Mouse (Mus musculus): Measurements from ENCODE around the gene Sap30l. TPM values are rescaled to one million over a fixed set of nuclear protein-coding genes. Genes with fewer than 3 reads are reported as not detected.

Gene Sap30l
- 12.4 and 12.6 TPM in 2 replicates for polyA plus RNA-seq (2015; fragmentation: Nextera tagmentation; extraction: Ambion mirVana)

- H3K4me1 ChIP-seq, result peaks cover 21% of the 10 kb centered on the region
- no peaks in the 10 kb centered on the region for H3K36me3 ChIP-seq
- H3K4me2 ChIP-seq, result peak within 1 kb of the TSS; percentile 90
- H3K9me3 ChIP-seq, result no peaks in the 10 kb centered on the region
- WGBS, result under 1% methylated on average over 60 of the region's 66 CpGs
- H3K27me3 ChIP-seq (replicated peaks), result no peaks in the 10 kb centered on the region
- peak within 1 kb of the TSS; percentile 73 for H3K27ac ChIP-seq
- peak; percentile 97 for ATAC-seq (ENCODE audit: insufficient read depth, low FRiP score, low read depth)
- H3K4me3 ChIP-seq (replicated peaks), result peak within 1 kb of the TSS; percentile 96
- H3K9ac ChIP-seq, result peak within 1 kb of the TSS; percentile 91
Measured at GRCm38 (mm10) chr11:57800971-57801765, at the start of gene Sap30l. Sap30l (plus strand) TSS chr11:57801637.

- no peak overlapping the region for H3K4me3 ChIP-seq (replicated peaks)
- ATAC-seq (ENCODE audit: insufficient read depth, low FRiP score, low read depth), result no peak
- H3K4me1 ChIP-seq, result no peaks in the 10 kb centered on the region
- H3K27me3 ChIP-seq (replicated peaks), result no peaks in the 10 kb centered on the region
- no peak overlapping the region for H3K27ac ChIP-seq
- no peak overlapping the region for H3K9ac ChIP-seq
- H3K36me3 ChIP-seq, result no peaks in the 10 kb centered on the region
- no peaks in the 10 kb centered on the region for H3K9me3 ChIP-seq
- H3K4me2 ChIP-seq, result no peak overlapping the region
- 55% methylated on average over 14 of the region's 14 CpGs for WGBS
Measured at GRCm38 (mm10) chr11:57753538-57754203, 47.8 kb upstream of the Sap30l start.

DNA sequence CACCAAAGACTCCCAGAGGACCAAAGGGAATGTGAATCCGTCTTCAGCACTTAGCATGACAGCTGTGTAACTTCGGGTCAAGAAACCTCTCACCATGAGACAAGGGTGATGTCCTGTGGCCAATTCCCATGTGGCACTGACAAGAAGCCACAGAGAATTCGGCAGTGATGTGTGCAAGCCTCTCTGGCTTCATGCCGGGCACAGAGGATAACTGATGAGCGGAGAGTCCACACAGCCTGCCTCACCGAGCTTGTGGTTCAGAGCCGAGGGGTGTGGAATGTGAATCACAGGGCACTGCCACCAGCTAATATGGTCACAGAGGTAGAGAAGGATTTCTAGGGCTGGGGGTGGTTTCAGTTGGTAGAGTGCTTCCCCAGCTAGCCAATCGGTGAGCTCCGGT lies 42.8 kb upstream of the Sap30l start:
- no peak for ATAC-seq (ENCODE audit: insufficient read depth, low FRiP score, low read depth)
- Histone ChIP-seq H3K4me1 (no peaks in the 10 kb centered on the region), H3K9me3 (no peaks in the 10 kb centered on the region), H3K4me3 (replicated peaks) (no peak overlapping the region), H3K27ac (no peak overlapping the region), H3K9ac (no peak overlapping the region), H3K4me2 (no peak overlapping the region), H3K36me3 (no peaks in the 10 kb centered on the region), H3K27me3 (replicated peaks) (no peaks in the 10 kb centered on the region)
- 78% methylated on average over 9 of the region's 9 CpGs for WGBS

DNA sequence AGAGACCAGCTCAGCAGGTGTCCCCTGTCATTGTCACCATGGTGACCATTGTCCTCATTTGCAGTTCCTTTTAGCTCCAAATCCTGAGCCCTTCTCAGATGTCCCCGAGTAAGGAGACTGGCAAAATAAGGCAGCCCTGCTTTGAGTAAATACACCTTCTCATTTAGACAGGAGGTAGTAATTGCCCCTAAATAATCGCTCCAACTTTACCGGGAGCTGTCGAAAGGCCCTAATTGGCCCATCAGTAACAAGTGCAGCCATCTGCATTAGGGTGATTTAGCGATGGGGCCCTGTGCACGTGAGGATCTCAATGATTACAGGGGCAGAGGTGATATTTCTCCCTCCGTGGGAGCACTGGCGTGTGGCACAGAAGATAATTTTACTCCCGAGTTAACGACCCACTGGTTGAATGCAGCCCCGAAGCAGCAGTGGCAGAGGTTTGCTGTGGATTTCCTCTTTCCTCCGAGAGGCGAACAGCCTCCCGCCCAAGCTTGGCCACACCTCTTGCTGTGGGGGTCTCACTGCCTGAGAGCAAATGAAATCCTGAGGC lies 40.9 kb upstream of the Sap30l start:
- no peak overlapping the region for H3K4me3 ChIP-seq (replicated peaks)
- H3K9me3 ChIP-seq, result no peaks in the 10 kb centered on the region
- H3K4me2 ChIP-seq, result no peak overlapping the region
- no peaks in the 10 kb centered on the region; the same call in 1 of the 2 replicates for H3K36me3 ChIP-seq
- no peaks in the 10 kb centered on the region for H3K27me3 ChIP-seq (replicated peaks)
- no peak for ATAC-seq (ENCODE audit: insufficient read depth, low FRiP score, low read depth)
- 25% methylated on average over 14 of the region's 14 CpGs for WGBS
- no peak overlapping the region for H3K27ac ChIP-seq
- no peak overlapping the region for H3K9ac ChIP-seq
- H3K4me1 ChIP-seq, result no peaks in the 10 kb centered on the region

GRCm38 (mm10) chr11:57761347-57761746 lies 40.1 kb upstream of the Sap30l start:
- Histone ChIP-seq H3K36me3 (no peaks in the 10 kb centered on the region; the same call in 1 of the 2 replicates), H3K4me2 (no peak overlapping the region), H3K9ac (no peak overlapping the region), H3K27ac (no peak overlapping the region), H3K27me3 (replicated peaks) (no peaks in the 10 kb centered on the region), H3K4me1 (no peaks in the 10 kb centered on the region), H3K4me3 (replicated peaks) (no peak overlapping the region), H3K9me3 (no peaks in the 10 kb centered on the region)
- no peak for ATAC-seq (ENCODE audit: insufficient read depth, low FRiP score, low read depth)
- 95% methylated on average over 4 of the region's 4 CpGs for WGBS

DNA sequence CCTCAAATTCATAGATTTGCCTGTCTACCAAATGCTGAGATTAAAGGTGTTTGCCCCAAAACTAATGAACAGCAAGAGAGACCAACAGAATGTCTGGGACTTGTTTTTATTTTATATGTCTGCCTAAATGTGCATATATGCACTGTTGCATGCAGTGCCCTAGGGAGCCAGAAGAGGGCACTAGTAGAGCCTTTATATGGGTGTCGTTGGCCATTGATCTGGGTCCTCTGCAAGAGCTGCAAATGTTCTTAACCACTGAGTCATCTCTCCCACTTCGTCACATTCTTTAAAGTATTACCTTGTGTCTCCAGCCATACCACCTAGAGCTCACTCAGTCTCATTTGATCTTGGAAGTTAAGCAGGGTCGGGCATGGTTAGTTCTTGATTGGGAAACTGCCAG lies 37.3 kb upstream of the Sap30l start:
- Histone ChIP-seq H3K9me3 (no peaks in the 10 kb centered on the region), H3K4me1 (no peaks in the 10 kb centered on the region), H3K4me3 (replicated peaks) (no peak overlapping the region), H3K36me3 (no peaks in the 10 kb centered on the region; the same call in 1 of the 2 replicates), H3K4me2 (no peak overlapping the region), H3K9ac (no peak overlapping the region), H3K27me3 (replicated peaks) (no peaks in the 10 kb centered on the region), H3K27ac (no peak overlapping the region)
- no peak for ATAC-seq (ENCODE audit: insufficient read depth, low FRiP score, low read depth)
- WGBS, result 91% methylated on average over 3 of the region's 3 CpGs

- no peak overlapping the region for H3K4me2 ChIP-seq
- no peak overlapping the region for H3K27ac ChIP-seq
- ATAC-seq (ENCODE audit: insufficient read depth, low FRiP score, low read depth), result no peak
- no peaks in the 10 kb centered on the region; the same call in 1 of the 2 replicates for H3K36me3 ChIP-seq
- H3K4me1 ChIP-seq, result no peaks in the 10 kb centered on the region
- 54% methylated on average over 12 of the region's 12 CpGs for WGBS
- no peak overlapping the region for H3K4me3 ChIP-seq (replicated peaks)
- no peaks in the 10 kb centered on the region for H3K9me3 ChIP-seq
- no peak overlapping the region for H3K9ac ChIP-seq
- no peaks in the 10 kb centered on the region for H3K27me3 ChIP-seq (replicated peaks)
Measured at GRCm38 (mm10) chr11:57766617-57767016, 34.8 kb upstream of the Sap30l start.

- no peaks in the 10 kb centered on the region for H3K4me1 ChIP-seq
- no peak for ATAC-seq (ENCODE audit: insufficient read depth, low FRiP score, low read depth)
- WGBS, result 56% methylated on average over 6 of the region's 6 CpGs
- H3K4me2 ChIP-seq, result no peak overlapping the region
- no peaks in the 10 kb centered on the region for H3K27me3 ChIP-seq (replicated peaks)
- H3K9ac ChIP-seq, result no peak overlapping the region
- H3K4me3 ChIP-seq (replicated peaks), result no peak overlapping the region
- H3K9me3 ChIP-seq, result no peaks in the 10 kb centered on the region
- H3K27ac ChIP-seq, result no peak overlapping the region
- no peaks in the 10 kb centered on the region; the same call in 1 of the 2 replicates for H3K36me3 ChIP-seq
Measured at GRCm38 (mm10) chr11:57767171-57767570, 34.3 kb upstream of the Sap30l start.

DNA sequence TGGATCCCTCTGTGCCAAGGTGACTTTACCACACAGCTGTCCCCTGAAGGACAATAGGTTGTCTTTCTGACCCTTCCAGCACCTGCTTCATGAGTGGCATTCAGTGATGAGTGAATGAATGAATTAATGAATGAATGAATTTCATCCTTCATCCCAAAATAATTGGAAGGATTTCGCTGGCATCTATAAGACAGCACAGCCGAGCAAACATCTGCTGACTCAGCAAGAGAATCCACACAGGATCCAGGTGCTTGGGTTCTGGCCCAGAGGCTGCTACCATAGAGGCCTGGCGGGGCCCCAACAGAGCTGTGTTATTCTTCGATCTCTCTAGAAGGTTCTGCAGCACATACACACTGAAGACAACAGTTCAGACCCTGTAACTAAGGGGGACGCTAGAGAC lies 30.7 kb upstream of the Sap30l start:
- H3K4me1 ChIP-seq, result no peaks in the 10 kb centered on the region
- no peak overlapping the region for H3K27ac ChIP-seq
- no peak for ATAC-seq (ENCODE audit: insufficient read depth, low FRiP score, low read depth)
- 86% methylated on average over 5 of the region's 5 CpGs for WGBS
- no peaks in the 10 kb centered on the region for H3K9me3 ChIP-seq
- no peak overlapping the region for H3K9ac ChIP-seq
- H3K36me3 ChIP-seq, result no peaks in the 10 kb centered on the region
- H3K27me3 ChIP-seq (replicated peaks), result no peaks in the 10 kb centered on the region
- no peak overlapping the region for H3K4me2 ChIP-seq
- H3K4me3 ChIP-seq (replicated peaks), result no peak overlapping the region

DNA sequence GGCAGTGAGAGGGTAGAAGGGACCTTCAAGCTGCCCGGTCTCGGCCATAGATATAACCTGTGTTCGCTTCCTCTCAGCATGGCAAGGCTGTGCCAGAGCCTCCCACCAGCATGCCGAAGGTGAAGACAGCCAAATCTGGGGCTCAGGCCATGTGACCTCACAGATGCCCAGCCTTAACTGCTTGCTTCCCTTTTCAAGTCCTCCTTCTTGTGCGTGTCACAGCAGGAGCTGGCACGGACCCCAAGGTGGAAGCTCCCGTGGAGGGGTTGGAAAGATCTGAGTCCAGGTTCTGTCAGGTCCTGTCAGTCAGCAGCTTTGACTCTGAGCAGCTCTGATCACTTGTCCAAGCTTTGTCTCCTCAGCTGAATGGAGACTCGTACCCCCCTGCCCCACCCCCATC lies 29.8 kb upstream of the Sap30l start:
- Histone ChIP-seq H3K4me2 (no peak overlapping the region), H3K9me3 (no peaks in the 10 kb centered on the region), H3K9ac (no peak overlapping the region), H3K4me1 (0 out of 2 replicates have a peak, but pooled peaks cover 2% of the 10 kb centered on the region), H3K36me3 (no peaks in the 10 kb centered on the region), H3K4me3 (replicated peaks) (no peak overlapping the region), H3K27me3 (replicated peaks) (no peaks in the 10 kb centered on the region), H3K27ac (no peak overlapping the region)
- ATAC-seq (ENCODE audit: insufficient read depth, low FRiP score, low read depth), result no peak
- 86% methylated on average over 8 of the region's 8 CpGs for WGBS

- WGBS, result 49% methylated on average over 13 of the region's 13 CpGs
- H3K4me2 ChIP-seq, result no peak overlapping the region
- H3K27me3 ChIP-seq (replicated peaks), result no peaks in the 10 kb centered on the region
- H3K36me3 ChIP-seq, result no peaks in the 10 kb centered on the region
- 0 out of 2 replicates have a peak, but pooled peaks cover 7% of the 10 kb centered on the region for H3K4me1 ChIP-seq
- H3K9me3 ChIP-seq, result no peaks in the 10 kb centered on the region
- no peak overlapping the region for H3K4me3 ChIP-seq (replicated peaks)
- no peak overlapping the region for H3K27ac ChIP-seq
- ATAC-seq (ENCODE audit: insufficient read depth, low FRiP score, low read depth), result no peak
- no peak overlapping the region for H3K9ac ChIP-seq
Measured at GRCm38 (mm10) chr11:57773479-57773878, 28.0 kb upstream of the Sap30l start.

DNA sequence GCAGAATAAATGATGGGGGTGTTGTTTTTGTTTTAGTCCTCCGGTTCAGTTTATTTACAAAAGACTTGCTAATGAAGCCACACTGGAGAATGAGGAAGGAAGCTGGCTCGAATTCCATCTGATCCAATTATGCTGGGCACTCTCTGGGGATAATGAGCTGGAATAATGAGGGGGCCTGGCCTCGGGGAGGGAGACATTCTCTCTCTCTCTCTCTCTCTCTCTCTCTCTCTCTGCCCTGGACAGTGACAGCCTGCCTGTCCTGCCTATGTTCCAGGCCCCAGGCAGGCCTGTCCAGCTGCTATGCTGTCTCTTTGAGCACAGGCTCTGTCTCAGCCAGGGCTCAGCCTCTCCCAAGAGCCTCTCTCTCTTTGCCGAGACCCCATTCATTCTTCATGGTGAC lies 27.5 kb upstream of the Sap30l start:
- no peak overlapping the region for H3K4me3 ChIP-seq (replicated peaks)
- no peak overlapping the region for H3K4me2 ChIP-seq
- 0 out of 2 replicates have a peak, but pooled peaks cover 7% of the 10 kb centered on the region for H3K4me1 ChIP-seq
- ATAC-seq (ENCODE audit: insufficient read depth, low FRiP score, low read depth), result no peak
- H3K9me3 ChIP-seq, result no peaks in the 10 kb centered on the region
- 26% methylated on average over 4 of the region's 4 CpGs for WGBS
- no peak overlapping the region for H3K9ac ChIP-seq
- H3K27me3 ChIP-seq (replicated peaks), result no peaks in the 10 kb centered on the region
- no peaks in the 10 kb centered on the region for H3K36me3 ChIP-seq
- H3K27ac ChIP-seq, result no peak overlapping the region
